Mouse (Mus musculus) brain, embryonic 14.5 days (tissue): ENCODE results near the gene Ylpm1. TPM values are rescaled to one million over a fixed set of nuclear protein-coding genes. Genes with fewer than 3 reads are reported as not detected.
A peak's percentile ranks its signal among the peaks of the same experiment; 100 is the strongest.

Experiments used
- DNase-seq: peaks from one replicate; pipeline ENCODE4 v3.0.0-alpha.2; 2011; ENCODE audit warnings: low read depth
- CTCF ChIP-seq: fragments of 200-500 bp; IDR thresholded peaks from 2 replicates; pipeline ENCODE4 v1.5.1; 2012; ENCODE audit warnings: inconsistent platforms, mild to moderate bottlenecking, moderate library complexity, borderline replicate concordance; ENCODE audit not compliant: insufficient read depth, insufficient read length; ENCODE audit errors: extremely low read depth
- POLR2A ChIP-seq: fragments of 200-500 bp; IDR thresholded peaks from 2 replicates; pipeline ENCODE4 v1.6.1; 2012; ENCODE audit warnings: mild to moderate bottlenecking, inconsistent platforms, borderline replicate concordance; ENCODE audit not compliant: poor library complexity, insufficient read depth, insufficient read length, severe bottlenecking; ENCODE audit errors: extremely low read depth
- polyA plus RNA-seq: library from polyadenylated mRNA; depleted of rRNA; stranded (reverse); fragments of >200 nt; gene quantifications from 2 replicates; pipeline ENCODE4 v1.2.3, GENCODE M21; 2012

Ylpm1 gene
- polyA plus RNA-seq, 1 experiment: 66.7 TPM

GRCm38 (mm10) chr12:85101521-85102106 lies 105.5 kb downstream of the Ylpm1 start:
- DNase-seq: no peak
- TF ChIP-seq POLR2A: no peak
- TF ChIP-seq CTCF: no peak

- TF ChIP-seq POLR2A (no peak), CTCF (no peak)
- DNase-seq: no peak
Measured at GRCm38 (mm10) chr12:85103096-85103495, 107.0 kb downstream of the Ylpm1 start.

GRCm38 (mm10) chr12:85104789-85105188 lies 108.7 kb downstream of the Ylpm1 start:
- DNase-seq: no peak
- TF ChIP-seq CTCF (no peak), POLR2A (no peak)

GRCm38 (mm10) chr12:85106292-85106691 lies 110.2 kb downstream of the Ylpm1 start:
- no peak for DNase-seq
- TF ChIP-seq POLR2A: no peak
- no peak for TF ChIP-seq CTCF

- no peak for TF ChIP-seq CTCF
- no peak for TF ChIP-seq POLR2A
- DNase-seq: no peak
Measured at GRCm38 (mm10) chr12:85108643-85109042, 112.5 kb downstream of the Ylpm1 start.

GRCm38 (mm10) chr12:85109426-85109825 lies 113.3 kb downstream of the Ylpm1 start:
- TF ChIP-seq POLR2A: no peak
- TF ChIP-seq CTCF: no peak
- DNase-seq: peak; percentile 32

- TF ChIP-seq POLR2A (no peak), CTCF (no peak)
Measured at GRCm38 (mm10) chr12:85110011-85110697, 114.0 kb downstream of the Ylpm1 start.

GRCm38 (mm10) chr12:85110698-85111592 lies 114.8 kb downstream of the Ylpm1 start, which contains the start of the genes Prox2 and Dlst:
Gene Prox2, minus strand, starts transcription at chr12:85110759.
Gene Dlst, plus strand, starts transcription at chr12:85110833.
- TF ChIP-seq CTCF (no peak), POLR2A (peak; percentile 71)
- DNase-seq: peak; percentile 94

More at GRCm38 (mm10) chr12:85110011-85110697, 114.0 kb downstream of the Ylpm1 start:
- DNase-seq: peak; percentile 16

GRCm38 (mm10) chr12:85112550-85113251 lies 116.6 kb downstream of the Ylpm1 start:
- TF ChIP-seq POLR2A (no peak), CTCF (no peak)
- no peak for DNase-seq

GRCm38 (mm10) chr12:85113337-85113736 lies 117.2 kb downstream of the Ylpm1 start:
- TF ChIP-seq CTCF: no peak
- TF ChIP-seq POLR2A: no peak
- DNase-seq: no peak
